Mouse (Mus musculus) heart, embryonic 10.5 days (tissue): ENCODE data around the gene Fbl. TPM values are rescaled to one million over a fixed set of nuclear protein-coding genes. Genes with fewer than 3 reads are reported as not detected.

Experiments used
- polyA plus RNA-seq: library from polyadenylated mRNA; unstranded; fragments of >200 nt; fragmentation: Nextera tagmentation; extraction: Ambion mirVana; gene quantifications from 2 replicates; pipeline ENCODE4 v1.2.1, GENCODE M21; 2016

The Fbl gene
- polyA plus RNA-seq, 1 experiment from 2014 or later, result 140 TPM

Other genes with a start within 250 kb of the Fbl start
- gene Zfp974, start 240.2 kb upstream of the Fbl start, polyA plus RNA-seq, result 7.0 and 7.8 TPM in 2 replicates
- 15.5 and 17.1 TPM in 2 replicates for gene Zfp780b, start 190.5 kb upstream of the Fbl start, polyA plus RNA-seq
- 4.0 and 7.0 TPM in 2 replicates for gene Zfp850, start 155.6 kb upstream of the Fbl start, polyA plus RNA-seq
- gene Psmc4, start 119.6 kb upstream of the Fbl start, polyA plus RNA-seq, result 315 and 364 TPM in 2 replicates
- gene Fcgbp, start 98.5 kb upstream of the Fbl start, polyA plus RNA-seq, result 0.41 TPM in 1 of 2 replicates, not detected in the other
- 0.05 and 0.06 TPM in 2 replicates for gene 9530053A07Rik, start 40.2 kb upstream of the Fbl start, polyA plus RNA-seq
- 9.9 and 10.4 TPM in 2 replicates for gene Dyrk1b, start 9.8 kb downstream of the Fbl start, polyA plus RNA-seq
- 0.90 and 1.4 TPM in 2 replicates for gene Eid2, start 98.2 kb downstream of the Fbl start, polyA plus RNA-seq
- 5.6 and 7.1 TPM in 2 replicates for gene Eid2b, start 108.0 kb downstream of the Fbl start, polyA plus RNA-seq
- gene Selenov, start 121.5 kb downstream of the Fbl start, polyA plus RNA-seq, result not detected in 2 replicates
- 0.18 and 0.68 TPM in 2 replicates for gene Dll3, start 132.5 kb downstream of the Fbl start, polyA plus RNA-seq
- gene Timm50, start 142.4 kb downstream of the Fbl start, polyA plus RNA-seq, result 171 and 189 TPM in 2 replicates
- 88.5 and 90.7 TPM in 2 replicates for gene Supt5, start 169.0 kb downstream of the Fbl start, polyA plus RNA-seq
- gene Rps16, start 180.9 kb downstream of the Fbl start, polyA plus RNA-seq, result 726 and 844 TPM in 2 replicates
- 68.3 and 75.1 TPM in 2 replicates for gene Plekhg2, start 202.9 kb downstream of the Fbl start, polyA plus RNA-seq
- 13.7 and 15.1 TPM in 2 replicates for gene Zfp36, start 210.5 kb downstream of the Fbl start, polyA plus RNA-seq
- 58.8 and 62.0 TPM in 2 replicates for gene Med29, start 223.0 kb downstream of the Fbl start, polyA plus RNA-seq
- 79.8 and 81.3 TPM in 2 replicates for gene Paf1, start 223.2 kb downstream of the Fbl start, polyA plus RNA-seq